Mouse (Mus musculus) midbrain, embryonic 16.5 days (tissue): ENCODE results near the gene Hand1. TPM values are rescaled to one million over a fixed set of nuclear protein-coding genes. Genes with fewer than 3 reads are reported as not detected.

Experiments used
- ATAC-seq: fragments of 200-750 bp; cut with Nextera tagmentation; 2 replicates; pipeline ENCODE4 v1.8.0; 2017; ENCODE audit warnings: moderate TSS enrichment
- H3K27ac ChIP-seq: fragments of 300-500 bp; sonication (generic); 2 replicates; pipeline ENCODE4 v1.5.1; 2014; ENCODE audit warnings: mild to moderate bottlenecking, low read length, mixed read lengths
- H3K27me3 ChIP-seq: fragments of 300-500 bp; sonication (generic); 2 replicates; pipeline ENCODE4 v1.6.1; 2014; ENCODE audit warnings: low read depth, low read length, mixed read lengths; ENCODE audit not compliant: control insufficient read depth, insufficient read depth
- H3K36me3 ChIP-seq: fragments of 300-500 bp; sonication (generic); 2 replicates; pipeline ENCODE4 v1.6.1; 2014; ENCODE audit warnings: mild to moderate bottlenecking, low read length, moderate library complexity, mixed read lengths; ENCODE audit not compliant: control insufficient read depth, insufficient read depth
- H3K4me1 ChIP-seq: fragments of 300-500 bp; sonication (generic); 2 replicates; pipeline ENCODE4 v1.6.1; 2014; ENCODE audit warnings: mild to moderate bottlenecking, low read length, mixed read lengths; ENCODE audit not compliant: control insufficient read depth, insufficient read depth
- H3K4me2 ChIP-seq: fragments of 300-500 bp; sonication (generic); 2 replicates; pipeline ENCODE4 v1.6.1; 2014; ENCODE audit warnings: mild to moderate bottlenecking, low read length, mixed read lengths
- H3K4me3 ChIP-seq: fragments of 300-500 bp; sonication (generic); 2 replicates; pipeline ENCODE4 v1.5.1; 2014; ENCODE audit warnings: low read depth, mild to moderate bottlenecking, low read length, moderate library complexity, mixed read lengths
- H3K9ac ChIP-seq: fragments of 300-500 bp; sonication (generic); 2 replicates; pipeline ENCODE4 v1.6.1; 2014; ENCODE audit warnings: low read depth, low read length, mixed read lengths
- H3K9me3 ChIP-seq: fragments of 300-500 bp; sonication (generic); replicated peaks from 2 replicates; pipeline ENCODE4 v1.6.1; 2014; ENCODE audit warnings: mild to moderate bottlenecking, low read length, mixed read lengths; ENCODE audit not compliant: control insufficient read depth, poor library complexity, severe bottlenecking
- WGBS: fragments of 180-500 bp; shearing (Covaris S2); extraction: QIAGEN DNeasy Blood & Tissue Kit; methylation state at CpG from one replicate; pipeline ENCODE4 v1.1.7; 2014; 5-methylcytosine and 5-hydroxymethylcytosine counted together
- polyA plus RNA-seq: library from polyadenylated mRNA; unstranded; fragments of >200 nt; fragmentation: Nextera tagmentation; extraction: Ambion mirVana; gene quantifications from 2 replicates; pipeline ENCODE4 v1.2.1, GENCODE M21; 2015

Hand1 gene
- polyA plus RNA-seq, 1 experiment from 2014 or later = not detected

GRCm38 (mm10) chr11:57779824-57780223 is 52.8 kb downstream of the Hand1 start:
- Histone ChIP-seq H3K9me3 (no peaks in the 10 kb centered on the region), H3K4me2 (no peak overlapping the region), H3K36me3 (no peaks in the 10 kb centered on the region), H3K27me3 (no peaks in the 10 kb centered on the region), H3K27ac (no peak overlapping the region), H3K4me1 (peaks cover 2% of the 10 kb centered on the region), H3K4me3 (no peak overlapping the region), H3K9ac (no peak overlapping the region)
- no peak for ATAC-seq
- WGBS = 93% methylated on average over 14 of the region's 14 CpGs

Other genes starting within 250 kb of the Hand1 start
- 14.7 and 14.8 TPM in 2 replicates for gene Galnt10, start 187.4 kb downstream of the Hand1 start, polyA plus RNA-seq
- 5.6 and 5.9 TPM in 2 replicates for gene Sap30l, start 31.2 kb downstream of the Hand1 start, polyA plus RNA-seq
- 17.7 and 18.4 TPM in 2 replicates for gene Larp1, start 176.2 kb upstream of the Hand1 start, polyA plus RNA-seq